Mouse (Mus musculus): ENCODE results near the gene Olfr750. TPM values are rescaled to one million over a fixed set of nuclear protein-coding genes. Genes with fewer than 3 reads are reported as not detected.

Gene Olfr750
- polyA plus RNA-seq, 1 experiment from 2014 or later: not detected

DNA sequence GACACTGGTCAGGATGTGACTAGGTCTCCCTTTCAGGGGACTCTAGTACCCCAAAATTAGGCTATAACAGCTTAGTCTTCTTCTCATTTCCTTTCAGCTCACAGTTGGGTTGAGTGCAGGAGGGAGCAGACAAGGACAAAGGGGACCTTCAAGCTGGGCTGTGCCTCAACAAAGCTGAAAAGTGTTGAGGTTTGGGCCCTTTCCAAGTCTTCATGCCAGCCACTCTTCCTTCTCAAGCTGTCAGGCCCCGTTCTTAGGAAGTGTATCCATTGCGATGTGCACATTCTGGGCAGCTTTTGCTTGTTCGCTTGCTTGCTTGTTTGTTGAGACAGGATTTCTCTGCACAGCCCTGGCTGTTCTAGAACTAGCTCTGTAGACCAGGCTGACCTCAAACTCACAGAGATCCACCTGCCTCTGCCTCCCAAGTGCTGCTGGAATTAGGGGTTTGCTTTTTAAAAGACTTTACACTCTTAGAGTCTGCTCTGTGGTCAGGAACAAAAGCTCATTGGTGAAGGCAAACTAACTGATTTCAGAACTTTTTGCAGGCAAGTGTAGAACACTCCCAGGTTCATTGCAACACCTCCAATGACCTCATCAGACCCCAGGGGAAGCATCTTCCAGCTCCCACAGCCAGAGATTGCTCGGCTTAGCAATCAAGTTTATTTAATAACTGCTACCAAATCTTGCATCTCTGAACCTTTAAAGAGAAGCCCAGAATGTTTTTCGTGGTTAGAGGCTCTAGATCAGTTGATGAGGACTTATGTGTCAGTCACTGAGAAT, 20.1 kb upstream of the Olfr750 start:
- Histone ChIP-seq H3K27me3 (replicated peaks; ENCODE audit: low read depth, poor library complexity, severe bottlenecking) (no peaks in the 10 kb centered on the region), H3K36me3 (replicated peaks) (no peaks in the 10 kb centered on the region), H3K4me1 (peaks cover 7% of the 10 kb centered on the region; the same call in 1 of the 2 replicates), H3K27ac (replicated peaks) (no peak overlapping the region), H3K9me3 (no peaks in the 10 kb centered on the region), H3K4me3 (no peak overlapping the region)
- no peak for DNase-seq (ENCODE audit: low spot score)
- WGBS: 86% methylated on average over 5 of the region's 5 CpGs

- Histone ChIP-seq H3K36me3 (replicated peaks) (no peaks in the 10 kb centered on the region), H3K9me3 (no peaks in the 10 kb centered on the region), H3K27ac (replicated peaks) (no peak overlapping the region), H3K27me3 (replicated peaks; ENCODE audit: low read depth, poor library complexity, severe bottlenecking) (no peaks in the 10 kb centered on the region), H3K4me3 (no peak overlapping the region), H3K4me1 (peaks cover 7% of the 10 kb centered on the region; the same call in 1 of the 2 replicates)
- 29% methylated on average over 3 of the region's 3 CpGs for WGBS
- no peak for DNase-seq (ENCODE audit: low spot score)
These were observed 19.3 kb upstream of the Olfr750 start for GRCm38 (mm10) chr14:51093496-51093895.

GRCm38 (mm10) chr14:51092073-51092620, 17.9 kb upstream of the Olfr750 start:
- no peaks in the 10 kb centered on the region for H3K36me3 ChIP-seq (replicated peaks)
- no peak overlapping the region for H3K27ac ChIP-seq (replicated peaks)
- peaks cover 7% of the 10 kb centered on the region; the same call in 1 of the 2 replicates for H3K4me1 ChIP-seq
- 50% methylated on average over 8 of the region's 8 CpGs for WGBS
- no peak for DNase-seq (ENCODE audit: low spot score)
- no peak overlapping the region for H3K4me3 ChIP-seq
- no peaks in the 10 kb centered on the region for H3K27me3 ChIP-seq (replicated peaks; ENCODE audit: low read depth, poor library complexity, severe bottlenecking)
- no peaks in the 10 kb centered on the region for H3K9me3 ChIP-seq

GRCm38 (mm10) chr14:51090921-51091900, 17.0 kb upstream of the Olfr750 start, which contains the start of the genes Rnase4 and Ang:
Gene Rnase4 (plus strand): TSS chr14:51091077.
Gene Ang (plus strand): TSS chr14:51091150.
- Histone ChIP-seq H3K27ac (replicated peaks) (peak within 1 kb of the TSS; percentile 86), H3K27me3 (replicated peaks; ENCODE audit: low read depth, poor library complexity, severe bottlenecking) (0 out of 2 replicates have a peak, but pooled peaks cover 5% of the 10 kb centered on the region), H3K4me1 (peaks cover 7% of the 10 kb centered on the region; the same call in 1 of the 2 replicates), H3K36me3 (replicated peaks) (no peaks in the 10 kb centered on the region), H3K4me3 (peak within 1 kb of the TSS; percentile 76), H3K9me3 (no peaks in the 10 kb centered on the region)
- peak; percentile 73 for DNase-seq (ENCODE audit: low spot score)
- 9% methylated on average over 33 of the region's 33 CpGs for WGBS

DNA sequence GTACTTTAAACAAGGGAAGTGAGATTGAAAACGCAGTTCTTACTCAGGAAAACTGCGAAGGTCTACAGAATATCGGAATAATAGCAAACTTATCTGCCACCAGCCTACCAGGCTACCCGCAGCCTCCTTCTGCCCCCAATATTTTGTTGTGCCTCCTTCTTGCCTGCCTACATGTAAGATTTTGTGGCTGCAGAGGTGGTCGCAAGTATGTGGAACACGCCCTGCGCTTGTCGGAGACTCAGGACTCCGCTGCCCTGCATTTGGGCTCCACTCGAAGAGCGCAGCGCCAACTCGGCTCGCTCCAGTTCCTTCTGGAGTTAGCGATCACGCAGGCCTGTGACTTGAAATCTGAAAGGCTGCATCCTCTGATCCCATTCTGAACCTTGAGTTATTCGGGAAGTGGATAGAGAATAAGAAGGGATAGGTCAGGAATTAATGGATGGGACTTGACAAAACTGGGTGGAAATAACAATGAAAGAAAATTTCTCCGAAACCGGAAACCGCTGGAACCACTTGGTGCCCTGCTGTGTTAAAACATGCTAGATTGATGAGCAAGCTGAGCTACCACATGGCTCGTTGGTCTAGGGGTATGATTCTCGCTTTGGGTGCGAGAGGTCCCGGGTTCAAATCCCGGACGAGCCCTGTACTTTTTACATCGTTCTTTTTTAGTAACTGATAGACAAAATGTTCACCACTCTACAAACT, 16.0 kb upstream of the Olfr750 start:
- Histone ChIP-seq H3K4me3 (peak overlapping the region; percentile 76), H3K27me3 (replicated peaks; ENCODE audit: low read depth, poor library complexity, severe bottlenecking) (0 out of 2 replicates have a peak, but pooled peaks cover 8% of the 10 kb centered on the region), H3K4me1 (peaks cover 7% of the 10 kb centered on the region; the same call in 1 of the 2 replicates), H3K36me3 (replicated peaks) (no peaks in the 10 kb centered on the region), H3K9me3 (no peaks in the 10 kb centered on the region), H3K27ac (replicated peaks) (peak overlapping the region; percentile 86)
- WGBS: under 1% methylated on average over 27 of the region's 27 CpGs
- peak; percentile 86 for DNase-seq (ENCODE audit: low spot score)

DNA sequence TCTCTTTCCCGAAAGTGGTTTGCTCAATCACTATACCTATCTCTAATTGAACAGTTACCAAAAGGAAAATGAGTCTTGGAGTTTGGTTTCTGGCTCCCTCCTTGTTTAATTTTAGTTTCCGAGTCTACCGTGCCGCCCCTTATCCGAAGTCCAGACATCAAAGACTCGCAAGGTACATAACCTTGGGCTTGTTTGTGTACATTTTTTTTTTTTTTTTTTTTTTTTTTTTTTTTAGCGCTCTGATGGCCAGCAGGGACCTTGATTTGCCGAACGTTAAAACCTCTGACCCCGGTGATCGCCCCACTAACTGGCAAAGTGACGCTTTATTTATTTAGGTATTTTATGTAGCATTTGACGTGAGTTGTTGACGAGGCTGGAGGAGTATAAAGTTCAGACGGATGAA, 15.4 kb upstream of the Olfr750 start:
- no peaks in the 10 kb centered on the region for H3K36me3 ChIP-seq (replicated peaks)
- DNase-seq (ENCODE audit: low spot score): no peak
- H3K9me3 ChIP-seq: no peaks in the 10 kb centered on the region
- H3K27ac ChIP-seq (replicated peaks): peak overlapping the region; percentile 86
- 0 out of 2 replicates have a peak, but pooled peaks cover 14% of the 10 kb centered on the region for H3K27me3 ChIP-seq (replicated peaks; ENCODE audit: low read depth, poor library complexity, severe bottlenecking)
- H3K4me1 ChIP-seq: peaks cover 7% of the 10 kb centered on the region; the same call in 1 of the 2 replicates
- under 1% methylated on average over 15 of the region's 15 CpGs for WGBS
- peak overlapping the region; percentile 76 for H3K4me3 ChIP-seq

- H3K9me3 ChIP-seq: no peaks in the 10 kb centered on the region
- DNase-seq (ENCODE audit: low spot score): peak; percentile 93
- under 1% methylated on average over 34 of the region's 34 CpGs for WGBS
- H3K27me3 ChIP-seq (replicated peaks; ENCODE audit: low read depth, poor library complexity, severe bottlenecking): peaks cover 14% of the 10 kb centered on the region; the same call in 1 of the 2 replicates
- H3K4me1 ChIP-seq: peaks cover 11% of the 10 kb centered on the region
- peak overlapping the region; percentile 76 for H3K4me3 ChIP-seq
- no peaks in the 10 kb centered on the region for H3K36me3 ChIP-seq (replicated peaks)
- H3K27ac ChIP-seq (replicated peaks): peak overlapping the region; percentile 86
These were observed 14.9 kb upstream of the Olfr750 start for GRCm38 (mm10) chr14:51088970-51089673.

- WGBS: 1% methylated on average over 23 of the region's 23 CpGs
- Histone ChIP-seq H3K4me3 (peak overlapping the region; percentile 76), H3K9me3 (no peaks in the 10 kb centered on the region), H3K27ac (replicated peaks) (peak overlapping the region; percentile 82), H3K4me1 (peaks cover 18% of the 10 kb centered on the region), H3K27me3 (replicated peaks; ENCODE audit: low read depth, poor library complexity, severe bottlenecking) (peaks cover 14% of the 10 kb centered on the region; the same call in 1 of the 2 replicates), H3K36me3 (replicated peaks) (no peaks in the 10 kb centered on the region)
- DNase-seq (ENCODE audit: low spot score): peak; percentile 84
These were observed 14.1 kb upstream of the Olfr750 start for GRCm38 (mm10) chr14:51088166-51088969.

GRCm38 (mm10) chr14:51087762-51088161, 13.5 kb upstream of the Olfr750 start:
- DNase-seq (ENCODE audit: low spot score): no peak
- H3K27me3 ChIP-seq (replicated peaks; ENCODE audit: low read depth, poor library complexity, severe bottlenecking): peaks cover 14% of the 10 kb centered on the region; the same call in 1 of the 2 replicates
- no peaks in the 10 kb centered on the region for H3K9me3 ChIP-seq
- H3K4me1 ChIP-seq: peaks cover 24% of the 10 kb centered on the region
- H3K4me3 ChIP-seq: peak overlapping the region; percentile 76
- H3K27ac ChIP-seq (replicated peaks): no peak overlapping the region
- 6% methylated on average over 9 of the region's 9 CpGs for WGBS
- H3K36me3 ChIP-seq (replicated peaks): no peaks in the 10 kb centered on the region

DNA sequence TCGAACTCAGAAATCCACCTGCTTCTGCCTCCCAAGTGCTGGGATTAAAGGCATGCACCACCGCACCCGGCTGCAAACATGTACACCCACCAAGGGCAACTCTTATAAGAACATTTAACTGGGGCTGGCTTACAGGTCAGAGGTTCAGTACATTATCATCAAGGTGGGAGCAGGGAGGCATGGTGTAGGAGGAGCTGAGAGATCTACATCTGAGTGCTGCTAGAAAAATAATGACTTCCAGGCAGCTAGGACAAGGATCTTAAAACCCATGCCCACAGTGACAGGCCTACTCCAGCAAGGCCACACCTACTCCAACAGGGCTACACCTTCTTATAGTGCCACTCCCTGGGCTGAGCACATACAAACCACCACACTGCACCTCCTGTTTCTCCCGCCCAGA, 11.7 kb upstream of the Olfr750 start:
- peaks cover 14% of the 10 kb centered on the region; the same call in 1 of the 2 replicates for H3K27me3 ChIP-seq (replicated peaks; ENCODE audit: low read depth, poor library complexity, severe bottlenecking)
- H3K9me3 ChIP-seq: no peaks in the 10 kb centered on the region
- no peak overlapping the region for H3K27ac ChIP-seq (replicated peaks)
- no peak overlapping the region for H3K4me3 ChIP-seq
- WGBS: 84% methylated on average over 4 of the region's 4 CpGs
- H3K4me1 ChIP-seq: peaks cover 20% of the 10 kb centered on the region
- DNase-seq (ENCODE audit: low spot score): no peak
- H3K36me3 ChIP-seq (replicated peaks): no peaks in the 10 kb centered on the region
